8 mouse cellular contexts compared by ENCODE assay signal in the genomic region with DNA sequence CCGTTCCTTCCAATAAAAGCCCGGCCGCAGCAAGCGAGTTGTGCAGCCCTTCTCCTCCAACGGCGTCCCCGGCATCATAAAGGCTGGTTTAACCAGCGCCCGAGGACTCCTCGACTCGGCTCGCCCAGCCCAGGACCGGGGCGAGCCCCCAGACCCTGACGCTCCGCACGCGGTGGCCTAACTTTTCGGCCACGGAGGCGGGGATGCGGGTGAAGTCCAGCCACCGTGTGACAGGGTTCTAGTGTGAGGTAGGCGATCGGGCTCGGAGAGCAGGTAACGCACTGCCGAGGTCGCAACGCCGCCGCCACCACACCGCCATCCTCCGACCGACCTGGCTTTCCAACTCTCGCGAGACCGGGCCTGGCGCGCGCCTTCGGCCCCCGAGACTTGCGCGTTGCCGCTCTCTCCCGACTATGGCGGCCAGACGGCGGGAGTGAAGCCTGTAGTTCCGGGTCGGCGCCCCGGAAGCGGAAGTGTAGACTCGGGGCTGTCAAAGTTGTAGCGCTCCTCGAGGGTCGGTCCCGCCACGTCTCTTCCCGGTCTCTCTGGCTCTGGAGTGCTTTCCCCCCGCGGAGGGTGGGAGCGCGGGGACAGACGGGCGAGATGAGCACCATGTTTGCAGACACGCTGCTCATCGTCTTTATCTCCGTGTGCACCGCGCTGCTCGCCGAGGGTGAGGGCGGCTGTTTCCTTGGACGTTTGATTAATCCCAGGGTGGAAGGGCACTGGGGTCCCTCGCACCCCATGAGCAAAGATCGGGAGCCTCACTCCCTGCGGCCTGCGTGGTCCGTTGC. TPM values are rescaled to one million over a fixed set of nuclear protein-coding genes. Genes with fewer than 3 reads are reported as not detected.
DNase-seq lines count a peak whose midpoint lies in the region; ATAC-seq lines count a peak whose summit lies in the region.

A gene (plus strand): TSS at position 118 of the 794 bp plus-strand sequence.

- WGBS in hindbrain, embryonic 11.5 days, result under 1% methylated on average over 77 of the region's 82 CpGs

- H3K9me3 ChIP-seq in hindbrain, embryonic 11.5 days (ENCODE audit: control insufficient read depth, low read length), result no peaks in the 10 kb centered on the region

- H3K27me3 ChIP-seq in hindbrain, embryonic 11.5 days (ENCODE audit: control insufficient read depth, insufficient read depth, low read length), result no peaks in the 10 kb centered on the region

- H3K9ac ChIP-seq in hindbrain, embryonic 11.5 days (ENCODE audit: low read depth, low read length), result peak within 1 kb of the TSS; percentile 93

- H3K4me2 ChIP-seq in hindbrain, embryonic 11.5 days (replicated peaks; ENCODE audit: low read depth, low read length), result peak within 1 kb of the TSS; percentile 83

- H3K36me3 ChIP-seq in hindbrain, embryonic 11.5 days (ENCODE audit: control insufficient read depth, insufficient read depth, low read length), result no peaks in the 10 kb centered on the region

- DNase-seq in MN1 (ENCODE audit: low spot score), result peak; percentile 99
- DNase-seq in cerebellum, adult 9-10 months, result peak; percentile 97
- peak; percentile 94 to 98 for DNase-seq in frontal cortex, adult 2 months (ENCODE audit: extremely low spot score in 1 of 2, low spot score in 1 of 2)
- DNase-seq in hindbrain, embryonic 11.5 days (ENCODE audit: low spot score), result peak; percentile 97
- DNase-seq in layer of hippocampus, postnatal 10 days (ENCODE audit: low spot score in 2 of 2), result peak; percentile 98 to 99
- DNase-seq in lung, postnatal 10 days, result peak; percentile 99
- DNase-seq in ovary, postnatal 36 days (ENCODE audit: low spot score), result peak; percentile 98
- DNase-seq in thymus, postnatal 25 days, result peak; percentile 98

- peak within 1 kb of the TSS; percentile 92 for H3K27ac ChIP-seq in hindbrain, embryonic 11.5 days (ENCODE audit: low read depth, low read length)

- H3K4me1 ChIP-seq in hindbrain, embryonic 11.5 days (replicated peaks; ENCODE audit: control insufficient read depth, insufficient read depth, low read length), result no peaks in the 10 kb centered on the region

- ATAC-seq in hindbrain, embryonic 11.5 days (ENCODE audit: low FRiP score), result peak; percentile 96

- peak within 1 kb of the TSS; percentile 78 for H3K4me3 ChIP-seq in hindbrain, embryonic 11.5 days (ENCODE audit: low read depth, low read length)

RNA-seq across cellular contexts. Expression of the gene that starts here (rescaled TPM):
- polyA plus RNA-seq in frontal cortex, adult 2 months (2012; rRNA removed), result 64.0 and 68.9 TPM in 2 replicates
- polyA plus RNA-seq in hindbrain, embryonic 11.5 days (2014; fragmentation: Nextera tagmentation; extraction: Ambion mirVana), result 93.3 and 95.7 TPM in 2 replicates
- total RNA-seq in layer of hippocampus, postnatal 10 days (2021), result 10 to 100 TPM; 38.4 to 45.1 TPM

Comparison
In these comparisons a context has a peak if more than half of its experiments do, and no peak if none do; other contexts are left out.
1. Peak in every context shown above with its lines: DNase-seq, ATAC-seq, H3K4me3 ChIP-seq and H3K27ac ChIP-seq.